Mouse (Mus musculus): ENCODE results near the gene Camk1d. TPM values are rescaled to one million over a fixed set of nuclear protein-coding genes. Genes with fewer than 3 reads are reported as not detected.
A peak's percentile ranks its signal among the peaks of the same experiment; 100 is the strongest.

Camk1d gene
- total and polyA plus RNA-seq, 3 experiments: 4.6 to 12.4 (median 4.8) TPM

DNA sequence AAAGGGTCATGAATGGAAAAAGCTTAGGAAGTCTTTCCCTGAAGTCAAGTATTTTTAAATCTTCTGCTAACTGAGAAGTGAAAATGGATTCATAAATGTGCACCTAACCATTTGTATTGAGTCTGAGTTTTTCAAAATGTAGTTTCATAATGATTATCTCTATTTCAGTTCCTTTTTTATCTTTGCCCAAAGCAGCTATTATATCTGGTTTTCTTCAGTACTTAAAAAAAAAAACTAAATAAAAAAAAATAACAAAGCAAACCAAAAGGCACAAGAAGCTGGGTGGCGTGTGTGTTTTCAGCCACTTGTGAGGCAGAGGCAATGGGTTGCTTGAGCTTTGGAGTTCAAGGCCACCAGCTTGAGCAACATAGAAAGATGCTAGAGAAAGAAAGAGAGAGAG, 26.6 kb upstream of the Camk1d start:
- Histone ChIP-seq H3K27ac (ENCODE audit: insufficient read depth, low read depth) (no peak overlapping the region), H3K36me3 (replicated peaks in 1 of 2; ENCODE audit: control insufficient read depth in 1 of 2, insufficient read depth in 1 of 2, low read length in 1 of 2) (no peaks in the 10 kb centered on the region), H3K9ac (ENCODE audit: insufficient read depth, low read depth) (no peak overlapping the region; the same call in 1 of the 2 replicates), H3K4me1 (ENCODE audit: control insufficient read depth in 1 of 2, insufficient read depth in 2 of 2) (peaks cover 3 to 12% of the 10 kb centered on the region in 2 experiments), H3K9me3 (replicated peaks; ENCODE audit: low read length) (peaks cover 8% of the 10 kb centered on the region), H3K79me2 (replicated peaks; ENCODE audit: control insufficient read depth, extremely low read depth, insufficient read depth, poor library complexity, severe bottlenecking) (no peaks in the 10 kb centered on the region), H3K4me3 (replicated peaks in 1 of 3; ENCODE audit: low read depth in 2 of 3, low read length in 2 of 3, poor library complexity in 1 of 3) (no peak overlapping the region), H3K4me2 (ENCODE audit: insufficient read depth, low read depth, poor library complexity, severe bottlenecking) (peak overlapping the region; percentile 71), H3K27me3 (replicated peaks) (no peaks in the 10 kb centered on the region)
- dilution Hi-C loops (cut with MboI; ENCODE audit: extremely low pct_ligation_motif_present, extremely low pct_unique_long_range_greater_than_20kb, low sequenced_read_pairs): no loop called here
- in situ Hi-C loops (cut with MboI; ENCODE audit: low pct_ligation_motif_present, low pct_unique_long_range_greater_than_20kb, low sequenced_read_pairs): no loop called here
- TF ChIP-seq ETS1 (conservative IDR thresholded peaks at IDR 0.05; ENCODE audit: low read depth, low read length): 0 out of 2 replicates have a peak, but pooled peaks have one; percentile 8
- TF ChIP-seq NELFE (IDR thresholded peaks at IDR 0.05; ENCODE audit: low read depth, low read length): no peak
- TF ChIP-seq MAX (IDR thresholded peaks at IDR 0.05; ENCODE audit: low read length): no peak
- no peak for TF ChIP-seq KAT2A (IDR thresholded peaks at IDR 0.05; ENCODE audit: insufficient replicate concordance, low read length)
- no peak for TF ChIP-seq POLR2A (IDR thresholded peaks at IDR 0.05; ENCODE audit: low read depth, low read length)
- no peak for TF ChIP-seq USF1 (IDR thresholded peaks at IDR 0.05; ENCODE audit: low read depth, low read length)
- no peak for TF ChIP-seq MAFK (IDR thresholded peaks at IDR 0.05; ENCODE audit: insufficient replicate concordance, low read length)
- no peak for TF ChIP-seq BHLHE40 (IDR thresholded peaks at IDR 0.05; ENCODE audit: low read depth, low read length)
- TF ChIP-seq ZC3H11A (IDR thresholded peaks at IDR 0.05; ENCODE audit: low read depth, low read length): no peak
- TF ChIP-seq GABPA (IDR thresholded peaks at IDR 0.05; ENCODE audit: insufficient replicate concordance, low read depth, low read length): no peak
- peak; percentile 95 for TF ChIP-seq JUND (conservative IDR thresholded peaks at IDR 0.05; ENCODE audit: low read depth, low read length)
- no peak for TF ChIP-seq ELF1 (IDR thresholded peaks at IDR 0.05; ENCODE audit: low read depth, low read length)
- TF ChIP-seq SIN3A (IDR thresholded peaks at IDR 0.05; ENCODE audit: low read length): 0 out of 2 replicates have a peak, but pooled peaks have one; percentile 44
- TF ChIP-seq E2F4 (IDR thresholded peaks at IDR 0.05; ENCODE audit: insufficient replicate concordance, low read depth, low read length): no peak
- no peak for TF ChIP-seq MAZ (IDR thresholded peaks at IDR 0.05; ENCODE audit: low read depth, low read length)
- no peak for TF ChIP-seq PAX5 (IDR thresholded peaks at IDR 0.05; ENCODE audit: low read length)
- peak; percentile 57; the same call in 1 of the 2 replicates for TF ChIP-seq MEF2A (IDR thresholded peaks at IDR 0.05; ENCODE audit: borderline replicate concordance, low read depth, low read length)
- TF ChIP-seq MYC (IDR thresholded peaks at IDR 0.05; ENCODE audit: low read depth, low read length): no peak
- no peak; the same call in 1 of the 2 replicates for TF ChIP-seq HCFC1 (IDR thresholded peaks at IDR 0.05; ENCODE audit: low read depth, low read length)
- TF ChIP-seq USF2 (conservative IDR thresholded peaks at IDR 0.05; ENCODE audit: low read depth, low read length): no peak
- no peak for TF ChIP-seq CHD2 (IDR thresholded peaks at IDR 0.05; ENCODE audit: low read length)
- no peak for TF ChIP-seq CTCF (conservative IDR thresholded peaks at IDR 0.05 in 1 of 2, IDR thresholded peaks at IDR 0.05 in 1 of 2; ENCODE audit: low read depth in 2 of 2, low read length in 2 of 2)
- no peak; the same call in 1 of the 2 replicates for TF ChIP-seq RAD21 (IDR thresholded peaks at IDR 0.05; ENCODE audit: low read depth, low read length)
- TF ChIP-seq UBTF (IDR thresholded peaks at IDR 0.05; ENCODE audit: low read depth, low read length): no peak
- TF ChIP-seq TBP (conservative IDR thresholded peaks at IDR 0.05; ENCODE audit: low read depth, low read length): no peak
- TF ChIP-seq NRF1 (IDR thresholded peaks at IDR 0.05; ENCODE audit: low read depth, low read length): no peak
- TF ChIP-seq RCOR1 (conservative IDR thresholded peaks at IDR 0.05; ENCODE audit: low read depth, low read length): peak; percentile 70; the same call in 1 of the 2 replicates
- TF ChIP-seq CHD1 (IDR thresholded peaks at IDR 0.05; ENCODE audit: low read depth, low read length): no peak
- no peak for TF ChIP-seq ZKSCAN1 (IDR thresholded peaks at IDR 0.05; ENCODE audit: borderline replicate concordance, low read depth, low read length)
- no peak for TF ChIP-seq POLR2AphosphoS2 (IDR thresholded peaks at IDR 0.05; ENCODE audit: low read depth, low read length)
- no peak for TF ChIP-seq MXI1 (IDR thresholded peaks at IDR 0.05; ENCODE audit: low read depth, low read length)
- TF ChIP-seq TCF12 (IDR thresholded peaks at IDR 0.05; ENCODE audit: low read depth, low read length): no peak
- peak; percentile 93 for TF ChIP-seq ZNF384 (IDR thresholded peaks at IDR 0.05; ENCODE audit: low read depth, low read length)
- TF ChIP-seq SMC3 (IDR thresholded peaks at IDR 0.05; ENCODE audit: low read depth, low read length): no peak
- peak; percentile 91 for TF ChIP-seq JUN (IDR thresholded peaks at IDR 0.05; ENCODE audit: insufficient read depth, low read depth, low read length)
- TF ChIP-seq IRF4 (IDR thresholded peaks at IDR 0.05; ENCODE audit: low read depth, low read length): peak; percentile 98
- no peak for TF ChIP-seq ZMIZ1 (IDR thresholded peaks at IDR 0.05; ENCODE audit: low read depth, low read length)
- peak; percentile 99 for TF ChIP-seq EP300 (IDR thresholded peaks at IDR 0.05; ENCODE audit: low read length)
- peak; percentile 43 for DNase-seq (ENCODE audit: extremely low read depth)
